ENCODE assay signal across 8 mouse cellular contexts in the genomic region with DNA sequence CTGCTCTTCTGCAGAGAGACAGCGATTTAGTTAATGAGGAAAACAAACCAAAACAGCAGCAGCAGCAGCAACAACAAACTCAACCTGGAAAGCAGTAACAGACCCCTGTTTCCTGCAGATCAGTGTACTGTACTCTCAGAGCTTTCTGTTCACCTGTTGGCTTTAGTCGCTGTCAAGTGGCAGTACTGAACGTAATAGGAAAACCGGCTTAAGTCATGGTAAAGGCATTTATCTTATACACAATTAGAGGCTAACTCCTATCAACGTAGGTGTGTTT. TPM values are rescaled to one million over a fixed set of nuclear protein-coding genes. Genes with fewer than 3 reads are reported as not detected.
A peak's percentile ranks its signal among the peaks of the same experiment; 100 is the strongest.
DNase-seq lines count a peak whose midpoint lies in the region; ATAC-seq and TF ChIP-seq lines count a peak whose summit lies in the region.

No protein-coding gene starts in this region.

- H3K36me3 ChIP-seq in heart, adult 2 months (ENCODE audit: control insufficient read depth, insufficient read depth, low read length): peaks cover 4% of the 10 kb centered on the region
- peaks cover 0 to 5% of the 10 kb centered on the region in 2 experiments for H3K36me3 ChIP-seq in CH12.LX (replicated peaks in 1 of 2; ENCODE audit: control insufficient read depth in 1 of 2, insufficient read depth in 1 of 2, low read length in 1 of 2)
- H3K36me3 ChIP-seq in forebrain, postnatal 0 days (ENCODE audit: insufficient read depth): no peaks in the 10 kb centered on the region
- no peaks in the 10 kb centered on the region for H3K36me3 ChIP-seq in liver, embryonic 15.5 days (replicated peaks)

- no peaks in the 10 kb centered on the region for H3K27me3 ChIP-seq in heart, adult 2 months (ENCODE audit: control insufficient read depth, insufficient read depth, low read length)
- peaks cover 5% of the 10 kb centered on the region for H3K27me3 ChIP-seq in CH12.LX (replicated peaks)
- no peaks in the 10 kb centered on the region for H3K27me3 ChIP-seq in forebrain, postnatal 0 days (ENCODE audit: insufficient read depth, low read length)
- no peaks in the 10 kb centered on the region for H3K27me3 ChIP-seq in liver, embryonic 15.5 days

- H3K9me3 ChIP-seq in CH12.LX (replicated peaks; ENCODE audit: low read length): no peaks in the 10 kb centered on the region
- H3K9me3 ChIP-seq in forebrain, postnatal 0 days (ENCODE audit: low read length): no peaks in the 10 kb centered on the region
- H3K9me3 ChIP-seq in liver, embryonic 15.5 days (replicated peaks): no peaks in the 10 kb centered on the region

- DNase-seq in heart, adult 2 months: no peak
- no peak for DNase-seq in heart, adult 9 months (ENCODE audit: low spot score in 2 of 2)
- no peak for DNase-seq in CH12.LX (ENCODE audit: extremely low read depth)
- DNase-seq in forebrain, postnatal 0 days: no peak
- no peak for DNase-seq in MN1 (ENCODE audit: low spot score)
- DNase-seq in spleen, adult 12 weeks (ENCODE audit: low spot score): no peak

- H3K27ac ChIP-seq in heart, adult 2 months: peak overlapping the region; percentile 31; the same call in 1 of the 2 replicates
- H3K27ac ChIP-seq in CH12.LX (ENCODE audit: insufficient read depth, low read depth): no peak overlapping the region
- no peak overlapping the region for H3K27ac ChIP-seq in forebrain, postnatal 0 days (ENCODE audit: low read depth, low read length)
- H3K27ac ChIP-seq in liver, embryonic 15.5 days (replicated peaks): no peak overlapping the region

- 47% methylated on average over 5 of the region's 5 CpGs for WGBS in heart, adult 2 months
- 47% methylated on average over 5 of the region's 5 CpGs for WGBS in forebrain, postnatal 0 days
- 56% methylated on average over 5 of the region's 5 CpGs for WGBS in liver, embryonic 15.5 days (ENCODE audit: insufficient replicate concordance)

- H3K4me1 ChIP-seq in heart, adult 2 months (ENCODE audit: control insufficient read depth, insufficient read depth, low read length): peaks cover 2% of the 10 kb centered on the region
- H3K4me1 ChIP-seq in CH12.LX (ENCODE audit: control insufficient read depth in 1 of 2, insufficient read depth in 2 of 2): peaks cover 0 to 5% of the 10 kb centered on the region in 2 experiments; a peak in 2 of 4 replicates
- no peaks in the 10 kb centered on the region for H3K4me1 ChIP-seq in forebrain, postnatal 0 days (ENCODE audit: insufficient read depth)
- peaks cover 27% of the 10 kb centered on the region for H3K4me1 ChIP-seq in liver, embryonic 15.5 days (replicated peaks)

- ATAC-seq in forebrain, postnatal 0 days: no peak
- ATAC-seq in liver, embryonic 15.5 days (ENCODE audit: insufficient read depth): no peak
- ATAC-seq in megakaryocyte progenitor cell, adult 5-6 weeks (replicated peaks; ENCODE audit: poor library complexity): no peak

- H3K4me3 ChIP-seq in heart, adult 2 months: peak overlapping the region; percentile 63; the same call in 1 of the 2 replicates
- H3K4me3 ChIP-seq in CH12.LX (replicated peaks in 1 of 3; ENCODE audit: low read depth in 2 of 3, low read length in 2 of 3, poor library complexity in 1 of 3): peak overlapping the region; percentile 53 to 85 (median 84)
- peak overlapping the region; percentile 78 for H3K4me3 ChIP-seq in forebrain, postnatal 0 days (ENCODE audit: low read depth, low read length)
- peak overlapping the region; percentile 82 for H3K4me3 ChIP-seq in liver, embryonic 15.5 days (replicated peaks)

- in situ Hi-C loops in CH12.LX (cut with MboI; ENCODE audit: low pct_ligation_motif_present, low pct_unique_long_range_greater_than_20kb, low sequenced_read_pairs): no loop called here

- dilution Hi-C loops in CH12.LX (cut with MboI; ENCODE audit: extremely low pct_ligation_motif_present, extremely low pct_unique_long_range_greater_than_20kb, low sequenced_read_pairs): no loop called here

- H3K9ac ChIP-seq in heart, adult 2 months (ENCODE audit: low read depth, low read length): peak overlapping the region; percentile 42; the same call in 1 of the 2 replicates
- peak overlapping the region; percentile 86 for H3K9ac ChIP-seq in CH12.LX (ENCODE audit: insufficient read depth, low read depth)
- H3K9ac ChIP-seq in forebrain, postnatal 0 days: peak overlapping the region; percentile 99; the same call in 1 of the 2 replicates
- 0 out of 2 replicates have a peak overlapping the region, but pooled peaks have one; percentile 98 for H3K9ac ChIP-seq in liver, embryonic 15.5 days

- TF ChIP-seq POLR2A in heart, adult 2 months (IDR thresholded peaks at IDR 0.05; ENCODE audit: insufficient read depth, low read depth, low read length): no peak
- TF ChIP-seq POLR2A in CH12.LX (IDR thresholded peaks at IDR 0.05; ENCODE audit: low read depth, low read length): no peak

- H3K4me2 ChIP-seq in CH12.LX (ENCODE audit: insufficient read depth, low read depth, poor library complexity, severe bottlenecking): peak overlapping the region; percentile 99
- peak overlapping the region; percentile 80 for H3K4me2 ChIP-seq in forebrain, postnatal 0 days (ENCODE audit: low read depth)
- H3K4me2 ChIP-seq in liver, embryonic 15.5 days: peak overlapping the region; percentile 94

- intact Hi-C loops in heart, adult 2 months (cut with DNase I): loop anchor here (2.0 to 10.0 kb wide), 2 partner anchors 173 to 441 kb away; no protein-coding TSS in a partner anchor

- TF ChIP-seq RAD21 in CH12.LX (IDR thresholded peaks at IDR 0.05; ENCODE audit: low read depth, low read length): no peak

- TF ChIP-seq CTCF in heart, adult 2 months (IDR thresholded peaks at IDR 0.05): no peak
- TF ChIP-seq CTCF in CH12.LX (conservative IDR thresholded peaks at IDR 0.05 in 1 of 2, IDR thresholded peaks at IDR 0.05 in 1 of 2; ENCODE audit: low read depth in 2 of 2, low read length in 2 of 2): no peak
- no peak for TF ChIP-seq CTCF in forebrain, postnatal 0 days (IDR thresholded peaks at IDR 0.05; ENCODE audit: low read depth)

- TF ChIP-seq EP300 in heart, adult 2 months (IDR thresholded peaks at IDR 0.05; ENCODE audit: insufficient read depth, low read depth, low read length): no peak
- TF ChIP-seq EP300 in CH12.LX (IDR thresholded peaks at IDR 0.05; ENCODE audit: low read length): no peak

- H3K79me2 ChIP-seq in heart, adult 2 months (replicated peaks; ENCODE audit: control insufficient read depth, insufficient read depth, low read length): no peaks in the 10 kb centered on the region
- H3K79me2 ChIP-seq in CH12.LX (replicated peaks; ENCODE audit: control insufficient read depth, extremely low read depth, insufficient read depth, poor library complexity, severe bottlenecking): peaks cover 26% of the 10 kb centered on the region

TF ChIP-seq in CH12.LX, 34 proteins besides CTCF, POLR2A, EP300 and RAD21:
- TF ChIP-seq SIN3A (IDR thresholded peaks at IDR 0.05; ENCODE audit: low read length): no peak
- peak; percentile 73; the same call in 1 of the 2 replicates for TF ChIP-seq CHD1 (IDR thresholded peaks at IDR 0.05; ENCODE audit: low read depth, low read length)

RNA-seq across cellular contexts. Expression of a gene that starts 2.3 kb away (rescaled TPM):
- 10 to 100 TPM; 11.1 TPM for total RNA-seq in heart, adult 2 months (2021)
- polyA plus RNA-seq in heart, adult 2 months (2012; rRNA removed): 2.4 and 4.1 TPM in 2 replicates
- 13.5 and 15.1 TPM in 2 replicates for total RNA-seq in CH12.LX (2012; rRNA removed)
- total RNA-seq in CH12.LX (2014; rRNA removed): 12.8 and 13.1 TPM in 2 replicates
- 15.1 and 16.4 TPM in 2 replicates for polyA plus RNA-seq in CH12.LX (2012; ENCODE audit: insufficient read length, low read depth)
- 27.4 and 37.7 TPM in 2 replicates for total RNA-seq in forebrain, postnatal 0 days (2014; rRNA removed)
- 5.5 and 8.6 TPM in 2 replicates for polyA plus RNA-seq in forebrain, postnatal 0 days (2015; fragmentation: Nextera tagmentation; extraction: Ambion mirVana)
- 7.8 and 8.5 TPM in 2 replicates for polyA plus RNA-seq in liver, embryonic 15.5 days (2015; fragmentation: Nextera tagmentation; extraction: Ambion mirVana)
- 39.1 and 39.8 TPM in 2 replicates for total RNA-seq in megakaryocyte progenitor cell, adult 5-6 weeks (2015)
- 22.2 and 30.3 TPM in 2 replicates for total RNA-seq in megakaryocyte progenitor cell, adult 5-6 weeks (2017)

Comparison
In these comparisons a context has a peak if more than half of its experiments do, and no peak if none do; other contexts are left out.
1. H3K9ac ChIP-seq: peak in every context shown above with its lines; median percentile 99 in forebrain, postnatal 0 days; 98 in liver, embryonic 15.5 days; 86 in CH12.LX; 42 in heart, adult 2 months.